Mouse (Mus musculus): ENCODE results near the gene Hyal2. TPM values are rescaled to one million over a fixed set of nuclear protein-coding genes. Genes with fewer than 3 reads are reported as not detected.
A peak's percentile ranks its signal among the peaks of the same experiment; 100 is the strongest.

Hyal2 gene
- polyA plus RNA-seq, 1 experiment from 2014 or later: 85.2 TPM

GRCm38 (mm10) chr9:107580501-107581317 lies 13.0 kb downstream of the Hyal2 start, which contains the start of gene Hyal3:
Hyal3 (plus strand) TSS chr9:107580818.
- Histone ChIP-seq H3K4me1 (ENCODE audit: control insufficient read depth, insufficient read depth, low read length) (peaks cover 28% of the 10 kb centered on the region), H3K4me2 (ENCODE audit: low read depth, low read length) (peak within 1 kb of the TSS; percentile 62), H3K9ac (ENCODE audit: low read length) (peak within 1 kb of the TSS; percentile 75), H3K4me3 (replicated peaks; ENCODE audit: low read length) (peak within 1 kb of the TSS; percentile 55), H3K27me3 (ENCODE audit: control insufficient read depth, insufficient read depth, low read length) (no peaks in the 10 kb centered on the region), H3K9me3 (replicated peaks; ENCODE audit: control insufficient read depth, low read length) (no peaks in the 10 kb centered on the region), H3K36me3 (ENCODE audit: control insufficient read depth, insufficient read depth, low read length) (no peaks in the 10 kb centered on the region; the same call in 1 of the 2 replicates), H3K27ac (ENCODE audit: low read length) (peak within 1 kb of the TSS; percentile 94)
- ATAC-seq (ENCODE audit: insufficient read depth, low FRiP score): peak; percentile 67
- WGBS: under 1% methylated on average over 32 of the region's 32 CpGs

GRCm38 (mm10) chr9:107581584-107581983 lies 13.8 kb downstream of the Hyal2 start:
- no peaks in the 10 kb centered on the region for H3K9me3 ChIP-seq (replicated peaks; ENCODE audit: control insufficient read depth, low read length)
- WGBS: 66% methylated on average over 4 of the region's 4 CpGs
- peak overlapping the region; percentile 55 for H3K4me3 ChIP-seq (replicated peaks; ENCODE audit: low read length)
- no peaks in the 10 kb centered on the region for H3K27me3 ChIP-seq (ENCODE audit: control insufficient read depth, insufficient read depth, low read length)
- peak overlapping the region; percentile 62 for H3K4me2 ChIP-seq (ENCODE audit: low read depth, low read length)
- no peaks in the 10 kb centered on the region; the same call in 1 of the 2 replicates for H3K36me3 ChIP-seq (ENCODE audit: control insufficient read depth, insufficient read depth, low read length)
- peak overlapping the region; percentile 75 for H3K9ac ChIP-seq (ENCODE audit: low read length)
- peak overlapping the region; percentile 94; the same call in 1 of the 2 replicates for H3K27ac ChIP-seq (ENCODE audit: low read length)
- no peak for ATAC-seq (ENCODE audit: insufficient read depth, low FRiP score)
- peaks cover 23% of the 10 kb centered on the region for H3K4me1 ChIP-seq (ENCODE audit: control insufficient read depth, insufficient read depth, low read length)

- no peak overlapping the region for H3K4me3 ChIP-seq (replicated peaks; ENCODE audit: low read length)
- no peak overlapping the region for H3K27ac ChIP-seq (ENCODE audit: low read length)
- H3K4me1 ChIP-seq (ENCODE audit: control insufficient read depth, insufficient read depth, low read length): peaks cover 16% of the 10 kb centered on the region; the same call in 1 of the 2 replicates
- no peak overlapping the region for H3K4me2 ChIP-seq (ENCODE audit: low read depth, low read length)
- H3K36me3 ChIP-seq (ENCODE audit: control insufficient read depth, insufficient read depth, low read length): no peaks in the 10 kb centered on the region; the same call in 1 of the 2 replicates
- no peaks in the 10 kb centered on the region for H3K27me3 ChIP-seq (ENCODE audit: control insufficient read depth, insufficient read depth, low read length)
- ATAC-seq (ENCODE audit: insufficient read depth, low FRiP score): no peak
- no peak overlapping the region for H3K9ac ChIP-seq (ENCODE audit: low read length)
- 83% methylated on average over 7 of the region's 7 CpGs for whole genome bisulfite sequencing
- H3K9me3 ChIP-seq (replicated peaks; ENCODE audit: control insufficient read depth, low read length): no peaks in the 10 kb centered on the region
Measured at GRCm38 (mm10) chr9:107582509-107583062, 14.8 kb downstream of the Hyal2 start.

- H3K27me3 ChIP-seq (ENCODE audit: control insufficient read depth, insufficient read depth, low read length): no peaks in the 10 kb centered on the region
- H3K36me3 ChIP-seq (ENCODE audit: control insufficient read depth, insufficient read depth, low read length): no peaks in the 10 kb centered on the region; the same call in 1 of the 2 replicates
- no peak overlapping the region for H3K27ac ChIP-seq (ENCODE audit: low read length)
- WGBS: 87% methylated on average over 14 of the region's 14 CpGs
- no peak overlapping the region for H3K4me2 ChIP-seq (ENCODE audit: low read depth, low read length)
- no peak for ATAC-seq (ENCODE audit: insufficient read depth, low FRiP score)
- H3K4me1 ChIP-seq (ENCODE audit: control insufficient read depth, insufficient read depth, low read length): peaks cover 18% of the 10 kb centered on the region; the same call in 1 of the 2 replicates
- H3K9ac ChIP-seq (ENCODE audit: low read length): no peak overlapping the region
- no peaks in the 10 kb centered on the region for H3K9me3 ChIP-seq (replicated peaks; ENCODE audit: control insufficient read depth, low read length)
- no peak overlapping the region for H3K4me3 ChIP-seq (replicated peaks; ENCODE audit: low read length)
Measured at GRCm38 (mm10) chr9:107583174-107583573, 15.4 kb downstream of the Hyal2 start.

GRCm38 (mm10) chr9:107586504-107586903 lies 18.8 kb downstream of the Hyal2 start:
- Histone ChIP-seq H3K27ac (ENCODE audit: low read length) (no peak overlapping the region), H3K27me3 (ENCODE audit: control insufficient read depth, insufficient read depth, low read length) (no peaks in the 10 kb centered on the region), H3K9me3 (replicated peaks; ENCODE audit: control insufficient read depth, low read length) (no peaks in the 10 kb centered on the region), H3K4me2 (ENCODE audit: low read depth, low read length) (no peak overlapping the region), H3K4me3 (replicated peaks; ENCODE audit: low read length) (no peak overlapping the region), H3K9ac (ENCODE audit: low read length) (no peak overlapping the region), H3K36me3 (ENCODE audit: control insufficient read depth, insufficient read depth, low read length) (peaks cover 13% of the 10 kb centered on the region), H3K4me1 (ENCODE audit: control insufficient read depth, insufficient read depth, low read length) (peaks cover 31% of the 10 kb centered on the region)
- no peak for ATAC-seq (ENCODE audit: insufficient read depth, low FRiP score)
- 90% methylated on average over 5 of the region's 5 CpGs for WGBS

- Histone ChIP-seq H3K36me3 (ENCODE audit: control insufficient read depth, insufficient read depth, low read length) (peaks cover 18% of the 10 kb centered on the region), H3K4me3 (replicated peaks; ENCODE audit: low read length) (peak within 1 kb of the TSS; percentile 90), H3K27ac (ENCODE audit: low read length) (peak within 1 kb of the TSS; percentile 64), H3K4me1 (ENCODE audit: control insufficient read depth, insufficient read depth, low read length) (peaks cover 31% of the 10 kb centered on the region), H3K27me3 (ENCODE audit: control insufficient read depth, insufficient read depth, low read length) (no peaks in the 10 kb centered on the region), H3K9me3 (replicated peaks; ENCODE audit: control insufficient read depth, low read length) (no peaks in the 10 kb centered on the region), H3K4me2 (ENCODE audit: low read depth, low read length) (peak within 1 kb of the TSS; percentile 76), H3K9ac (ENCODE audit: low read length) (peak within 1 kb of the TSS; percentile 83)
- 12% methylated on average over 46 of the region's 46 CpGs for WGBS
- peak; percentile 98 for ATAC-seq (ENCODE audit: insufficient read depth, low FRiP score)
Measured at GRCm38 (mm10) chr9:107586974-107587832, 19.5 kb downstream of the Hyal2 start, which contains the start of gene Ifrd2. Ifrd2 (plus strand) TSS chr9:107587642.

GRCm38 (mm10) chr9:107587833-107588639 lies 20.3 kb downstream of the Hyal2 start:
- no peaks in the 10 kb centered on the region for H3K27me3 ChIP-seq (ENCODE audit: control insufficient read depth, insufficient read depth, low read length)
- H3K27ac ChIP-seq (ENCODE audit: low read length): peak overlapping the region; percentile 61

More at GRCm38 (mm10) chr9:107587833-107588639, 20.3 kb downstream of the Hyal2 start:
- H3K4me1 ChIP-seq (ENCODE audit: control insufficient read depth, insufficient read depth, low read length): peaks cover 31% of the 10 kb centered on the region
- WGBS: 2% methylated on average over 33 of the region's 33 CpGs
- ATAC-seq (ENCODE audit: insufficient read depth, low FRiP score): peak; percentile 7; the same call in 1 of the 2 replicates
- H3K4me3 ChIP-seq (replicated peaks; ENCODE audit: low read length): peak overlapping the region; percentile 90
- H3K9ac ChIP-seq (ENCODE audit: low read length): peak overlapping the region; percentile 83
- peaks cover 22% of the 10 kb centered on the region for H3K36me3 ChIP-seq (ENCODE audit: control insufficient read depth, insufficient read depth, low read length)
- H3K4me2 ChIP-seq (ENCODE audit: low read depth, low read length): peak overlapping the region; percentile 76
- no peaks in the 10 kb centered on the region for H3K9me3 ChIP-seq (replicated peaks; ENCODE audit: control insufficient read depth, low read length)

Measured in stomach, embryonic 16.5 days (tissue).